Mouse (Mus musculus) liver, adult (tissue): ENCODE measurements around the gene Prl7a2.

Source experiments
- GATA4 ChIP-seq: IDR thresholded peaks from 2 replicates; pipeline ENCODE4 v1.6.1; 2014; ENCODE audit warnings: mild to moderate bottlenecking, low read length; ENCODE audit not compliant: insufficient replicate concordance

Prl7a2 gene

DNA sequence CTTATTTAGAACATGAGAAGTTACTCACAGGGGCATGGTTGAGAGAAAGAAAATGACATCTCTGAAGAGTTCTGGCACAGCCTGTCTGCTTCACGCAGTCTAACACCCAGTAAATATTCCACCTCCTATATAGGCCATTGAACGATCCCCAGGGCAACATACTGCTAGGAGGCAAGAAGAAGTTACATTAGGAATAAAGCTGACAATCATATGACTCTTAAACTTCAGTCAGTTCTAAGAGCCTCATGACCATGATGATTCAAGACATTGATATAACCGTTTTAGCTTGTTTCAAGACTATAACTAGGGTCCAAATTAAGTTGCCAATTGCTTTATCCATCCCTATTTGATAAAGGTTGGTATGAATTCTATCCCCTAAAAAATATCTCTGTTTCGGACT, at the start of gene Prl7a2:
Prl7a2 (minus strand) TSS at position 101 of the 400 bp plus-strand sequence.
- TF ChIP-seq GATA4: no peak

DNA sequence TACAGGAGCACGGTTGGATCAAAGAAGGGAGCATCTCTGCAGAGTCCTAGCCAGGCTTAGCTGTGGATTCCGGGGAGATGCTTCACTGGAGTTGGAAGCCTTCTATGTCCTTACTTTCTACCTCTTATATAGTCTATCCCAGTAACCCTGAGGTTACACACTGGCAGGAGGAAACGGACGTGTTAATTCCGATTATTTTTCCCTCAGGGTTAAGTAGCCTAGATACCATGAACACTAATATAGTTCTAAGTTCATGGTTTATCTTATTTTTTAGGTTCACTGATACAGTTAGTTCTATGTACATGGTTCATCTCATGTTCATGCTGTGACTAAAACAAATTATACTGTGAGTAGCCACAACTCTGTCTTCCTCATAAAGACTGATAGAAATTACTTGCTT, 48.8 kb upstream of the Prl7a2 start, which contains the start of gene Prl7d1:
Prl7d1 (minus strand) TSS at position 101 of the 400 bp plus-strand sequence.
- TF ChIP-seq GATA4: no peak

GRCm38 (mm10) chr13:27706521-27706920, 38.7 kb upstream of the Prl7a2 start:
- TF ChIP-seq GATA4: no peak

- no peak for TF ChIP-seq GATA4
These were observed 7.1 kb downstream of the Prl7a2 start for GRCm38 (mm10) chr13:27660747-27661146.

DNA sequence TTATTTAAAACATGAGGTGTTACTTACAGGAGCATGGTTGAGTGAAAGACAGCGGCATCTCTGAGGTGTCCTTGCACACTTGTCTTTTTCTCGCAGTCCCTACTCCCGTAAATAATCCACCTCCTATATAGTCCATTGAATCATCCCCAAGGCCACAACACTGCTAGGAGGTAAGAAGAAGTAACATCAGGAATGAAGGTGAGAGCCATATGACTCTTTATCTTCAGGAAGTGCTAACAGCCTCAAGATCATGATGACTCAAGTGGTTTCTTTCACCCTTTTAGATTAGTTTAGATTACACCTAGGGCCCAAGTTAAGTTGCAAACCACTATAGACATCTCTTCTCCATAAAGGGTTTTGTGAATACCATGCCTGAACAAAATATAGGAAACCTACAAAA, 25.4 kb downstream of the Prl7a2 start, which contains the start of gene Prl7a1:
Prl7a1 (minus strand) TSS at position 101 of the 400 bp plus-strand sequence.
- TF ChIP-seq GATA4: no peak

GRCm38 (mm10) chr13:27610482-27610881, 57.4 kb downstream of the Prl7a2 start, which contains the start of gene Prl7b1:
Prl7b1 (minus strand) TSS chr13:27610582.
- TF ChIP-seq GATA4: no peak
